Mouse (Mus musculus): ENCODE results near the gene Xrcc1.

Xrcc1 gene

DNA sequence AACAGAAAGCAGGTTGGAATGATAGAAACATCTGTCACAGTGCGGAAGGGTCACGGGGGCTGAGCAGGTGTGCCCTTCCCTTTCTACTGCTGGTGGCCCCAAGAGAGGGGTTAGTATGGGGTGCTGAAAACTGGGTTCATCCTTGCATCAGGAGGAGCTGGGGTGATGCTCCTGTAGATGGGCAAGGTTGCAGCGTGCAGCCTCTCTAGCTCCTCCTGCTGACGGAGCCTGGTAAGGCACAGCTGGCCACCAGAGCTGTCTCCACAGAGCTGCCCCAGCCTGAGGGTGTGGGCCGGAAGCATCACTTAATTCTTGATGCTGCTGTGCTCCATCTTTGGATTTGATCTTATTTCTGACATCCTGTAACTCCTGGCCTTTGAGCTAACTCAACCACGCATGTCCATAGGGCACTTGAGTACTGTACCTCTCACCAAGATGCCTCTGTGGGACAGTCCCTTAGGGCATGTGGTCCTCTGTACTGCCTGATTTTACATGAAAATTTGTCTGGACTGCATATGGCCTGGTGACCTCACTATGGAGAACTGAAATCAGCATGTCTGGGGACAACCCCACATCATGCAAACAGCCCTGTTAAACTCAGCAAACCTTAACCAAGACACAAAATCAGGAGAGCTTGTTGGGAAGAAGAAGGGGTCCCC is 18.6 kb downstream of the Xrcc1 start:
- DNase-seq (ENCODE audit: low read depth, low spot score) = peak; percentile 42

DNA sequence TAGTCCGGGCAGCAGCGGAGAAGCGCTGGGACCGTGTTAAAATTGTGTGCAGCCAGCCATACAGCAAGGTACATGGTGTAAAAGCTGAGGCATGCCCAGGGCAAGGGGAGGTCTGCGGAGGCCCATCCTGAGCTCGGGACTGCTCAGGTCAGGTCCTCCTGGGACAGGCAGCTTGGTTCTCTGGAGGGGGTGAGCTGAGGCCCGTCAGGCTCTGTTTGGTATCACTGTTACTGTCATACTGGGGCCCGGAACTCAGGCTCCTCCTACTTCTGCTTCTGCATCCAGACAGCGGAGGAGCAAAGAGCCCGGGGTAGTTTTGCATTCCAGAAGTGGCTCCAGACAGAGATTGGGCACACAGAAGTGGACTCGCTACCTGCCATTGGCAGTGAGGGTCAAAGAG is 19.5 kb downstream of the Xrcc1 start:
- no peak for DNase-seq (ENCODE audit: low read depth, low spot score)

DNA sequence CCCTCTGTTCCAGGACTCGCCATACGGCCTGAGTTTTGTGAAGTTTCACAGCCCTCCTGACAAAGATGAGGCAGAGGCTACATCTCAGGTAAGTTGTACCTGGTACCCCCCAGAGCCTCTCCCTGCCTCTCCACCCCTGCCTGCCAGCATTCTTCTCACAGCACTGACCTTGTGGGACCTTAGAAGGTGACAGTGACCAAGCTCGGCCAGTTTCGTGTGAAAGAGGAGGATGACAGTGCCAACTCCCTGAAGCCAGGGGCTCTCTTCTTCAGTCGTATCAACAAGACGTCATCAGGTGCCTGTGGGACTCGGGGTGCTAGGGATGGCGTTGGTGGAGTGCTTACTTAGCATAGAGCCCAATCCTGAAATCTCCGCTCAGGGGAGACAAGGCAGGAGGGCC is 20.1 kb downstream of the Xrcc1 start:
- no peak for DNase-seq (ENCODE audit: low read depth, low spot score)

GRCm38 (mm10) chr7:24568512-24568911 is 22.4 kb downstream of the Xrcc1 start:
- no peak for DNase-seq (ENCODE audit: low read depth, low spot score)

DNA sequence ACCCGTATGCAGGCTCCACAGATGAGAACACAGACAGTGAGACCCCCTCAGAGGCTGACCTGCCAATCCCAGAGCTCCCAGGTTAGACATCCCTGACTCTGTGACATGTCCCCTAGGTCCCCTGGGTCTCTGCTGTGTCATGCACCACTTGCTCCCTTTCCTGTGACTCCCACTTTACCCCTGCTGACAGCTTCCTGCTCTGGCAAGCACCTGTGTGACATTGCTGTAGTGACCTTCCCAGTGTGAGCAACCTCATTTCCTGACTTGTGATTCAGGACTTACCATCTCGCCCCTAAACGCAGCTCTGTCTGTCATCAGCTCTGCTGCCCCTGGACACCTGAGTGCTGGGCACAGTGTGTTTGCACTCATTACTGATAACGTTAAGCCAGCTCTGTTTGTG is 25.0 kb downstream of the Xrcc1 start:
- no peak for DNase-seq (ENCODE audit: low read depth, low spot score)

- no peak for DNase-seq (ENCODE audit: low read depth, low spot score)
Measured at GRCm38 (mm10) chr7:24572455-24572854, 26.4 kb downstream of the Xrcc1 start.

DNA sequence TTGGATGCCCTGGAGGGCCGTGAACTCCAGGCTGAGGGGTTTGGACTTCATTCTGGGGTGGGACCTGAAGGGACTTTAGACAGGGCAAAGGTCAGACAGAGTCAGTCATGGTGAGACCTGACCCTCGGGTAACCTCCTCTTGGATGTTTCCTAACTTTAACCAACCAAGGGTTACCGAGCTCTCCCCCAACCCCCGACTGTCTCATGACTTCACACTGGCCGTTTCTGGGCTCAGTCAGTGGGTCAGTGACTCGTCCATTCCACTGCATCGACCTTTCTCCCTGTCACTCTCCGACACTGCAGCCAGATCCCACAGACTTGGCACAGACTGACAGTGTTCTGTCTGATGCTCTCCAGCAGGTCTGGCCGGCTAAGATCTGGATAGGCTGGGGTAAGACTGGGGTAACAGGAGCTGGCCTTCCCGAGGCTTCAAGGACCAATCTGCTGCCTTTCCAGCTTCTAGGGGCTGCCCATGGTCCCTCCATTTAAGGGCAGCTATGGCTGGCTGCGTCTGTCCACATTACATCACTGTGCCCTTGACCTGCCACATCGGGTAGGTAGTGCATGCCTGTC is 28.2 kb downstream of the Xrcc1 start:
- DNase-seq (ENCODE audit: low read depth, low spot score) = no peak

GRCm38 (mm10) chr7:24577811-24578210 is 31.7 kb downstream of the Xrcc1 start:
- no peak for DNase-seq (ENCODE audit: low read depth, low spot score)

- DNase-seq (ENCODE audit: low read depth, low spot score) = no peak
Measured at GRCm38 (mm10) chr7:24584876-24585275, 38.8 kb downstream of the Xrcc1 start.

DNA sequence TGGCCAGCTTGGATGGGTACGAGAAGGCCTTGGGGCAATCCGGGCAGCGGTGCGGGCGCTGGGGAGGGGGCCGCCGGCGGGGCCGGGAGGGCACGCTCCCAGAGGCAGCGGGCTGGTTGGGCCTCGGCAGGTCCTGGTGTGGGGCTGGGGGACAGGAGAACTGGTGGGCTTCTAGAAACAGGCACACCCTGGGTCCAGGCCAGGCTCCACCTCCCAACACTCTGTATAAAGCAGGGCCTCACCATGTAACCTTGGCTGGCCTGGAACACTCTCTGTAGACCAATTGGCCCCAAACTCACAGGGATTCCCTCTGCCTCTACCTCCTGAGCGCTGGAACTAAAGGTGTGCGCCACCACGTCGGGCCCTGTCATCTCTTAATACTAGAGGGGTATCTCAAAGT is 39.9 kb downstream of the Xrcc1 start:
- DNase-seq (ENCODE audit: low read depth, low spot score) = no peak

DNA sequence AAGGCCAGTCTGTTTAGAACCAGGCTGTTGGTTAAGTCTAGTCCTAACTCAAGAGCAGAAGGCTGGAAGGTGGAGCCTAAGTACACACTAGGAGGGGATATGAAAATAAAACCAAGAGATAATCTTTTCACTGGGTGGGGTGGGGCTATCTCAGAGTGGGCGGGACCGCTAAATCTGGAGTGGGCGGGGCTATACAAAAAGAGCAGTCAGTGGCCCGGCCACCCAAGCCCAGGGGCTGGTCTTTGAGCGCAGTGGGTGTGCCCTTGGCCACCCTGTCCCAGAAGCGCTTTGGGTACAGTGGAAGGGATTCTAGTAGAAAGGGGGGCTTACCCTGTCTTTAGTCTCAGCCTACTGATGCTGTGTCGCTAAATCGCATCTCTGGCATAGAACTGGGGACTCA is 40.7 kb downstream of the Xrcc1 start:
- no peak for DNase-seq (ENCODE audit: low read depth, low spot score)

- DNase-seq (ENCODE audit: low read depth, low spot score) = no peak
Measured at GRCm38 (mm10) chr7:24587330-24588105, 41.4 kb downstream of the Xrcc1 start, which contains the start of the genes Ethe1 and Zfp575. Gene Ethe1 (plus strand): TSS chr7:24587543. Gene Zfp575 (minus strand): TSS chr7:24587641.

- no peak for DNase-seq (ENCODE audit: low read depth, low spot score)
Measured at GRCm38 (mm10) chr7:24588336-24588735, 42.2 kb downstream of the Xrcc1 start.

- no peak for DNase-seq (ENCODE audit: low read depth, low spot score)
Measured at GRCm38 (mm10) chr7:24591735-24592134, 45.6 kb downstream of the Xrcc1 start.

DNA sequence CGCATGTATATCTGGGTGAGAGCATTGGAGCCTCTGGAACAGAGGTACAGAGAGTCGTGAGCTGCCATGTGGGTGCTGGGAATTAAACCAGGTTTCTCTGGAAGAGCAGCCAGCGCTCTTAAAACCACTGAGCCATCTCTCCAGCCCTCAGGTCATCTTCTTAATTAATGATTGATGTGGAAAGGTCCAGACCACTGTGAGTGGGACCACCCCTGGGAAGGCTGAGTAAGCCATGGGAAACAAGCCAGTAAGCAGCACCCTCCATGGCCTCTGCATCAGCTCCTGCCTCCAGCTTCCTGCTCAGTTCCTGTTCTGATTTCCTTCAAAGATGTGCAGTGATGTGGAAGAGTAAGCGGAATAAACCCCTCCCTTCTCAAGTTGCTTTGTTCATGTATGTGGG is 46.1 kb downstream of the Xrcc1 start:
- DNase-seq (ENCODE audit: low read depth, low spot score) = no peak

- DNase-seq (ENCODE audit: low read depth, low spot score) = no peak
Measured at GRCm38 (mm10) chr7:24592781-24593180, 46.7 kb downstream of the Xrcc1 start.

DNA sequence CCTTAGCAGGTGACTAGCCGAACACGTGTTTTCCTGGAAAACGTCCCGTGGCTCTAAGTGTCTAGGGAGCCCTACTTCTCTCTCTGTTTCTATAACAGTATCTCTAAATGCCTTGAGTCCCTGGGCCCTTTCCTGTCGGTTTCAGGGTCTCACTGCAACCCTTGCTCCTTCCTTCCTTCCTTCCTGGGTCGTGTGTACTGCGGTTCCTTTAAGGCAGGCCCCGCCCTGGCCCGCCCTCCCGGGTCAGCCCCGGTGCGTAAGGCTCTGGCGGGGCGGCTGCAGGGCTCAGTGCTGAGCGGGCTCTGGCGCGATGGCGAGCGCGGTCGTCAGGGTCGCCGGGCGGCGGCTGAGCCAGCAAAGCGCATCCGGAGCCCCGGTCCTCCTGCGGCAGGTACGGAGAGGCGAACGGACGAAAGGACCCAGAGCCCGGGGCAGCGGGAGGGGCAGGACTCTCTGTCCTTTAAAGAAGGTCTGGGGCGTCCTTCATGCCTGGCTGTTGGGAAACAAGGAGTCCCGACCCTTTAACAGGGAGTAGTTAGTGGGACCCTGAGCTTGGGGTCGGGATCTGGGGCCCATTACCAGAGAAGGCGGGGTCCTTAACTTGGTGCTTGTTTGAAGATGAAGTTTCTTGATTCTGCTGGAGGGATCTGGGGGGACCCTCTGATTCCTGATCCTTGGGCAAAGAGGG is 47.7 kb downstream of the Xrcc1 start:
- DNase-seq (ENCODE audit: low read depth, low spot score) = no peak

DNA sequence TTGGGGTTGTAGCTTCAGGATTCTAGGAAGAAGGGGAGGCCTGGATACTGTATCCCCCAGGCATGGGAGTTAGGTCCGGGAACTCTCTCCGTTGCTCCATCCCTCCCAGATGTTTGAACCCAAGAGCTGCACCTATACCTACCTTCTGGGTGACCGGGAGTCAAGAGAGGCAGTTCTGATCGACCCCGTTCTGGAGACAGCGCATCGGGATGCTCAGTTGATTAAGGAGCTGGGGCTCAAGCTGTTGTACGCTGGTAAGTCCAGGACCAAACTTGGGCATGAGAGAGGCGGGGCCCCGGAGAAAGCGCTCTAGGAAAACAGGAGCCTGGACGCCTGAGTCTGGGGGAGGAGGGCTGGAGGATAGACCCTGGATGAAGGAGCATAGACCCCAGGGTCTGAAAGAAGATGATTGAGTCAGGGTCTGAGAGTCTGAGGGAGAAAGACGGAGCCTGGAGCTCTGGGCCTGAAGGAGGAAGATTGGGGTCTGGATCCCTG is 48.3 kb downstream of the Xrcc1 start:
- no peak for DNase-seq (ENCODE audit: low read depth, low spot score)

DNA sequence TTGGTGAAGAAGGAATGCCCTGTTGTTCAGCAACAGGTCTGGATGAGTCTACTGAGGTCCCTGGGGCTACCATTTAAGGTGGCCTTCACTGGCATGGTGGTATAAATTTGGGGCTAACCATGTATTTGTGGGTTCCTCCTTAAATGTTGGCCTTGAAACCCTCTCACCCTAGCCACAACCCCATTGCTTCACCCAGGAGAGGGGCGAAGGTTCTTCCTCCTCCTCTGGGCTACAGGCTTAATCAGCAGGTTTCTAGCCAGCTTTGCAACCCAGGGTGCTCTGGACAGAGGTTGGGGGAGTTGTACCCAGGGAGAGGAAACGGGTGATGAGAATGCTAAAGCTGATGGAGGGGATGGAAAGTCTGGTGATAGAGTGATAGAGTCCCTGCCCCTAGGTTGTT is 49.4 kb downstream of the Xrcc1 start:
- no peak for DNase-seq (ENCODE audit: low read depth, low spot score)

GRCm38 (mm10) chr7:24598121-24598520 is 52.0 kb downstream of the Xrcc1 start:
- DNase-seq (ENCODE audit: low read depth, low spot score) = no peak

DNA sequence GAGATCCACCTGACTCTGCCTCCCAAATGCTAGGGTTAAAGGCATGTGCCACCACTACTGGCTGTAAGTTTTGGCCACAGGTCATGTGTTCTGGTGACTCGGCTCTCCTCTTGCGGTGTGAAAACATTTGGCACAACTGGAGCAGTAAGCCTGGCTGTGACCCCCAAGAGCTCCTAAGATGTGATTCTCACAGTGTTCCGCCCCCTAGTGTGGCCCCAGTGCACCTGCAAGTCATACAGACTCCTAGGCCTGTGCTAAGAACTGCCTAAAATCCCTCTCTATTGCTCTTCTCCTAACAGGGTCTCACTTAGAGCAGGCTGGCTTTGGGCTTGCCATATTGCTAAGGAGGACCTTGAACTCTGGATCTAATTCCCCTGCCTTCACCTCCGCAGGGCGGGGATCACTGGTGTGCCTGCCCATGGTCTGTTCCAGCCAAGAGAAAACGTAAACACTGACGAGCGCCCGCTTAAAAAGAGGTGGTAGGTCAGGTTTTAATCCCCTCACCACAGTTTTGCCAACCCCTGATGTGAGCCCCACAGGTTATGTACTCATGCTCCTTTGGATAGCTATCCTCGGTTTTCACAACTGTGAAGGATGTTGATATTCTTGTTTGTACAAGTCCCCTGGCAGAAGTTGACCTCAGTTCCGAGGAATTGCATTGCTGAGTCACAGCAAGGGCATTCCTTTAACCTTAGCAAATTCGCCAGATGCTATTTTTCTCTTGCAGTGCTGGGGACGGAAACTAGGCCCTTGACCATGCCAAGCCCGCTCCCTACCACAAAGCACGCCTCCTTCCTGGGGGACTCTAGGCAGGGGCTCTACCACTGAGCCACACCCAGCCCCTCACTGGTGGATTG is 53.4 kb downstream of the Xrcc1 start:
- DNase-seq (ENCODE audit: low read depth, low spot score) = no peak

All from WW6 (cell line).